Mouse (Mus musculus): ENCODE results near the gene Cog3. TPM values are rescaled to one million over a fixed set of nuclear protein-coding genes. Genes with fewer than 3 reads are reported as not detected.

Cog3 gene
- 27.7 and 28.2 TPM in 2 replicates for polyA plus RNA-seq (2012; rRNA removed)

DNA sequence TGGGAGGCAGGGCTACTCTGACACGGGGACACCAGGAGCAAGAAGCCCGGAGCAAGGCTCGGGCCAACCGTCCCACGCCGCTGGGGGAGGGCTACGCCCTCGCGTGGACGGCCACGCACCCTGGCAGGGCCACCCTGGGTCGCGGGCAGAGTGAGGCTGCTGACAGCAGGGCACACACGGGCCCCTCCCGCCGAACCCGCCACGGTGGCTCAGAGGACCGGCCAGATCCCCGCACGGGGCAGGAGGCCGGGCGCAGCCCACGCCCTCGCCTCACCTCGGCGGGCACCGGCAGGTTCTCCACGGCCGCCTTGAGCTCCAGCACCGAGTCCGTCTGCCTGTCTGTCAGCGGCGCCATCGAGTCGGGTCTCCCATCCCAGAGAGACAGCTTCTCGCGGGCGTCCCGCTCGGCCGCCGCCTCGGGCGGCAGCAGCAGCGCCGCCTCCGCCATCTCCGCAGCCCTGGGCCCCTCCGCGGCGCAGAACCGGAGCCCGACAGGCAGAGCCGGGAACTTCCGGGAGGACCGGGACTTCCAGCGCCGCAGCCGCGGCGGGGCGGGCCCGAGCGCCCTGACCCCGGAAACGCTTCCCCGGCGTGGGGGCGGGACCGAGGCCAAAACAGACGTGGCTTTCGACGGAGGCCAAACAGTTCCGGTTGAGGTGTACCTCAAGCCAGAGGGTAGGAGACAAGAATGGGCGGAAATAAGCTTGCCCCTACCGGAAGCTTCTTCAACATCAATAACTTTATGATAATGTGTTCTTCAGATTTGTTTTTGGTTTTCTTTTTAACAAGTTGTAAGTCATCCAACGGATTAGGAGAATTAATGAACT, at the start of gene Cog3:
Cog3 (minus strand) TSS at position 527 of the 827 bp plus-strand sequence.
- peak; percentile 63 for TF ChIP-seq POLR2A (IDR thresholded peaks at IDR 0.05; ENCODE audit: borderline replicate concordance, insufficient read depth, low read length)
- TF ChIP-seq CTCF (IDR thresholded peaks at IDR 0.05; ENCODE audit: borderline replicate concordance, insufficient read depth, low read depth, low read length) = no peak
- under 1% methylated on average over 78 of the region's 78 CpGs for WGBS
- no peaks in the 10 kb centered on the region for H3K27me3 ChIP-seq (ENCODE audit: control insufficient read depth, insufficient read depth, low read length)

DNA sequence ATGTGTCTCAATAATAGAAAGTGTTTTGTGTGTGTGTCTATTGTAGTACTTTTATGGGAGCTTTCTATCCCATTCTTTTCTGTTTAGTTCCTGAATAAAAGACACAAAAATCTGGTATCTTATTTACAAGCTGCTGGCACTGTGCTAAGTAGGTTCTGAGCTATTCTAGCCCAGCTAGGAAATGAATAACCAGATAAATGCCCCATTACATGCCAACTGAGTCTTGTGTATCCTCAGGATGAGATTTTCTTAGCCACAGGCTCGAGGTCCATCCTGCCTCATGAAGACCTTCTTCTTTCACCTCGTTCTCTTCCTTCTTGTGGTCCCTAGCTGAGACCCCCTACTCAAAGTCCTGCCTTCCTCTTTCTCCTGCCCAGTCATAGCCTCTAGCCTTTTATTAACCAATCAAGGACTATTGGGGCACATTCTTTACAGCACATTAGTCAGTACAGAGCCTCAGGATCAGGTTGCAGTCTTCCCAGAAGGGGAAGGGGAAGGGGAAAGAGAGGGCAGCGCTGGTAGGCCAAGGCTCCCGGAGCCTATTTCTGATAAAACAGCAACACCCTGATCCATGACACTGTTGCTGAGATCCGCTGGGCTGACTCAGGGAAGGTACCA, 43.6 kb upstream of the Cog3 start:
- H3K27me3 ChIP-seq (ENCODE audit: control insufficient read depth, insufficient read depth, low read length) = no peaks in the 10 kb centered on the region
- no peak overlapping the region for H3K27ac ChIP-seq (ENCODE audit: insufficient read depth, low read length)
- 47% methylated on average over 5 of the region's 5 CpGs for WGBS
- H3K4me1 ChIP-seq (ENCODE audit: control insufficient read depth, insufficient read depth, low read length) = no peaks in the 10 kb centered on the region
- H3K4me3 ChIP-seq (replicated peaks; ENCODE audit: insufficient read depth, low read depth, low read length) = no peak overlapping the region
- TF ChIP-seq CTCF (IDR thresholded peaks at IDR 0.05; ENCODE audit: borderline replicate concordance, insufficient read depth, low read depth, low read length) (no peak), POLR2A (IDR thresholded peaks at IDR 0.05; ENCODE audit: borderline replicate concordance, insufficient read depth, low read length) (no peak)
- DNase-seq = no peak

More for the DNA sequence above, at the start of gene Cog3:
- peak within 1 kb of the TSS; percentile 62 for H3K4me3 ChIP-seq (replicated peaks; ENCODE audit: insufficient read depth, low read depth, low read length)
- peaks cover 24% of the 10 kb centered on the region; the same call in 1 of the 2 replicates for H3K4me1 ChIP-seq (ENCODE audit: control insufficient read depth, insufficient read depth, low read length)
- H3K27ac ChIP-seq (ENCODE audit: insufficient read depth, low read length) = peak within 1 kb of the TSS; percentile 46; the same call in 1 of the 2 replicates
- DNase-seq = peak; percentile 97 to 98

DNA sequence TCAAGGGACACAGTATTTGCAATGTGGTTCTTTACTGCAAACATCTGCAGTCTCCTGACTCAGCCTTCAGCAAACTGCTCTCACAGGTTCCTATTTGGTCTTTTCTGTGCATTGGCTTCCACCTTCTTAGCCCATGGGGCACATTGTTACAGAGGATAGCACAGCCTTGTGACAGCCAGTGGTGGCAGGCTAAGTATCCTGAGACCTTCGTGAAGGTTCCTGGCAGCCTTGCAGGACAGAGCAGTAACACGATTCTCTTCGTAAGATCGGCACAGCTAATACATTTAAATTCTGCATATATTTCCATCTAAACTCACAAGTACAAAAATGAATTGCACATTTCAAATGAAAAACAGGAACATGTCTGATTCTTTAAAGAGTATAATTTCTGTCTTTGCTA, 41.6 kb upstream of the Cog3 start:
- DNase-seq = no peak
- TF ChIP-seq CTCF (IDR thresholded peaks at IDR 0.05; ENCODE audit: borderline replicate concordance, insufficient read depth, low read depth, low read length) (no peak), POLR2A (IDR thresholded peaks at IDR 0.05; ENCODE audit: borderline replicate concordance, insufficient read depth, low read length) (no peak)
- 81% methylated on average over 4 of the region's 4 CpGs for WGBS
- Histone ChIP-seq H3K27me3 (ENCODE audit: control insufficient read depth, insufficient read depth, low read length) (no peaks in the 10 kb centered on the region), H3K4me3 (replicated peaks; ENCODE audit: insufficient read depth, low read depth, low read length) (no peak overlapping the region), H3K27ac (ENCODE audit: insufficient read depth, low read length) (no peak overlapping the region), H3K4me1 (ENCODE audit: control insufficient read depth, insufficient read depth, low read length) (no peaks in the 10 kb centered on the region)

DNA sequence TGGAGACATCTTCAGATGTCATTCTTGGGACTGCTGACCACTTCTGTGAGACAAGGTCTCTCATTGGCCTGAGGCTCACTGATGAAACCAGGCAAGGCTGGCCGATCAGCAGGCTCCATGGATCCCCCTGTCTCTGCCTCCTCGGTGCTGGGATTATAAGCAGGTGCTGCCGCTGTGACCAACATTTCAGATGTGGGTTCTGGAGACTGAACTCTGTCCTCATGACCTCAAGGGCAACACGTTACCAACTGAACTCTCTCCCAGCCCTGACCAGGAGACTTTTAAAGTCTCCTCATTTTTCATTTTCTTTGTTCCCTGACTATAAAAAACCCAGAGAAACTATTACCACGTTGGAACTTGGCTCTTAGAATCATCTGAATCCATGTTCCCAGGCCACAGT, 40.4 kb upstream of the Cog3 start:
- H3K27me3 ChIP-seq (ENCODE audit: control insufficient read depth, insufficient read depth, low read length) = no peaks in the 10 kb centered on the region
- 71% methylated on average over 5 of the region's 5 CpGs for WGBS
- H3K4me1 ChIP-seq (ENCODE audit: control insufficient read depth, insufficient read depth, low read length) = no peaks in the 10 kb centered on the region
- TF ChIP-seq POLR2A (IDR thresholded peaks at IDR 0.05; ENCODE audit: borderline replicate concordance, insufficient read depth, low read length) (no peak), CTCF (IDR thresholded peaks at IDR 0.05; ENCODE audit: borderline replicate concordance, insufficient read depth, low read depth, low read length) (no peak)
- no peak for DNase-seq
- no peak overlapping the region for H3K4me3 ChIP-seq (replicated peaks; ENCODE audit: insufficient read depth, low read depth, low read length)
- H3K27ac ChIP-seq (ENCODE audit: insufficient read depth, low read length) = no peak overlapping the region

DNA sequence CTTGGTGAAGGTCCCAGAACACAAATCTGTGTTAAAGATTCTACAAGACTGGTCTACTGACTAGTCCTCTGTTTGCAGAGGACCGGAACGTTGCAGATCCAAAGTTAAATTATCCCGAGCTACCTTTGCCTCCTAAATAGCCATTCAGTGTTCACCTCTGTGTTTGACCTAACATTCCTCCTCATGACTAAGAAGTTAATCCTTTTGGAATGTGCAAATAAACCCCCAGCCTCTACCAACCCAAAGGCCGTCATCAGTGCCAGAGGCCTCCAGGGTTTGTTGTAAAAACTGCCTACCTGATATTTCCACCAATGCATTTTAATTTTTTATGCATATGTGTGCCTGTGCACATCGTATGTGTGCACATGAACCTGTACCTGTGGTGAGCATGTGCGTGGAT, 40.0 kb upstream of the Cog3 start:
- no peak for DNase-seq
- TF ChIP-seq CTCF (IDR thresholded peaks at IDR 0.05; ENCODE audit: borderline replicate concordance, insufficient read depth, low read depth, low read length) = no peak
- TF ChIP-seq POLR2A (IDR thresholded peaks at IDR 0.05; ENCODE audit: borderline replicate concordance, insufficient read depth, low read length) = no peak

DNA sequence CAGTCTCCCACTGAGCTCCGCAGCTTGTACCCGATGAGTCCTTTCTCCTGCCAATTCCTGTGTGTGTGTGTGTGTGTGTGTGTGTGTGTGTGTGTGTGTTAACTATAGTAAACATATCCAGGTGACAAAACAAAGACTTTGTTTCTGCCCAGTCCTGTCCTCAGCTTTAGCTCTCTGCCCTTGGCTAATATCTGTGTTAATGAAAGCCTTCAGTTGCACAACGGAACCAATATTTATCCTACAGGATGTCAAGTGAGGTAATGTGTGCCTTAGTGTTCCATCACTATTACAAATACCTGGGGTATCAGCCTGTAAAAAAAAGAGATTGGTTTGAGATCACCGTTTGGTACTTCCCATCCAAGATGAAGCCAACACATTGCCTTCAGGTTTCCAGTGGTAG, 38.8 kb upstream of the Cog3 start:
- Histone ChIP-seq H3K4me1 (ENCODE audit: control insufficient read depth, insufficient read depth, low read length) (no peaks in the 10 kb centered on the region), H3K27me3 (ENCODE audit: control insufficient read depth, insufficient read depth, low read length) (no peaks in the 10 kb centered on the region), H3K4me3 (replicated peaks; ENCODE audit: insufficient read depth, low read depth, low read length) (no peak overlapping the region), H3K27ac (ENCODE audit: insufficient read depth, low read length) (no peak overlapping the region)
- no peak for DNase-seq
- TF ChIP-seq POLR2A (IDR thresholded peaks at IDR 0.05; ENCODE audit: borderline replicate concordance, insufficient read depth, low read length) (no peak), CTCF (IDR thresholded peaks at IDR 0.05; ENCODE audit: borderline replicate concordance, insufficient read depth, low read depth, low read length) (no peak)
- WGBS = 81% methylated on average over 4 of the region's 4 CpGs

More for the DNA sequence above, 40.0 kb upstream of the Cog3 start:
- WGBS = 93% methylated on average over 6 of the region's 6 CpGs
- H3K4me1 ChIP-seq (ENCODE audit: control insufficient read depth, insufficient read depth, low read length) = no peaks in the 10 kb centered on the region
- no peak overlapping the region for H3K4me3 ChIP-seq (replicated peaks; ENCODE audit: insufficient read depth, low read depth, low read length)
- H3K27me3 ChIP-seq (ENCODE audit: control insufficient read depth, insufficient read depth, low read length) = no peaks in the 10 kb centered on the region
- no peak overlapping the region for H3K27ac ChIP-seq (ENCODE audit: insufficient read depth, low read length)

DNA sequence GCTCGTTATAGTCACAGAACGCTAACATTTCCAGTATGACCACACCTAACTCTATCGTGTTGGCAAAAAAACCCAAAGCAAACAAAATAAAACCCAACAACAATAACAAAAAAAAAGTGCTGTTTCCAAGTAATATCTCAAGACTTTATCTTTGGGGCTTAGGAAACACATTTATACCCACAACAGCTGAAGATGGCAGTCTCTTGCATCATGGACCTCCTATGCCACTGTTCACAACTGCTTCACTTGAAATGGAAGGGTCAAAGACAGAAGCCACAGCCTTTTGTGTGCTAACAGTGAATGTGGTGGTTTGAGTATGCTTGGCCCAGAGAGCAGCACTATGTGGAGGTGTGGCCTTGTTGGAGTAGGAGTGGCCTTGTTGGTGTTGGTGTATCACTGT, 37.1 kb upstream of the Cog3 start:
- TF ChIP-seq CTCF (IDR thresholded peaks at IDR 0.05; ENCODE audit: borderline replicate concordance, insufficient read depth, low read depth, low read length) = no peak
- no peak for TF ChIP-seq POLR2A (IDR thresholded peaks at IDR 0.05; ENCODE audit: borderline replicate concordance, insufficient read depth, low read length)
- no peak overlapping the region for H3K27ac ChIP-seq (ENCODE audit: insufficient read depth, low read length)
- WGBS = 87% methylated on average over 3 of the region's 3 CpGs
- no peak overlapping the region for H3K4me3 ChIP-seq (replicated peaks; ENCODE audit: insufficient read depth, low read depth, low read length)
- H3K27me3 ChIP-seq (ENCODE audit: control insufficient read depth, insufficient read depth, low read length) = no peaks in the 10 kb centered on the region
- DNase-seq = no peak
- no peaks in the 10 kb centered on the region for H3K4me1 ChIP-seq (ENCODE audit: control insufficient read depth, insufficient read depth, low read length)

Measured in cerebellum, adult 2 months (tissue).